Mouse (Mus musculus) forebrain, postnatal 0 days (tissue): ENCODE measurements around the gene Greb1. TPM values are rescaled to one million over a fixed set of nuclear protein-coding genes. Genes with fewer than 3 reads are reported as not detected.
A peak's percentile ranks its signal among the peaks of the same experiment; 100 is the strongest.

Experiments
- ATAC-seq: fragments of 200-750 bp; cut with Nextera tagmentation; 2 replicates; pipeline ENCODE4 v1.8.0; 2017; ENCODE audit warnings: mild to moderate bottlenecking, moderate library complexity
- DNase-seq: peaks from one replicate; pipeline ENCODE4 v3.0.0-alpha.2; 2015
- H3K27ac ChIP-seq: fragments of 300-500 bp; sonication (generic); 2 replicates; pipeline ENCODE4 v1.5.1; 2014; ENCODE audit warnings: low read depth, mild to moderate bottlenecking, antibody characterized with exemption, low read length, moderate library complexity, mixed read lengths
- H3K27me3 ChIP-seq: fragments of 300-500 bp; sonication (generic); 2 replicates; pipeline ENCODE4 v1.6.1; 2014; ENCODE audit warnings: mild to moderate bottlenecking, low read length, mixed read lengths; ENCODE audit not compliant: insufficient read depth
- H3K36me3 ChIP-seq: fragments of 300-500 bp; sonication (generic); 2 replicates; pipeline ENCODE4 v1.6.1; 2014; ENCODE audit warnings: mild to moderate bottlenecking, moderate library complexity; ENCODE audit not compliant: insufficient read depth
- H3K4me1 ChIP-seq: fragments of 300-500 bp; sonication (generic); 2 replicates; pipeline ENCODE4 v1.6.1; 2014; ENCODE audit warnings: antibody characterized with exemption; ENCODE audit not compliant: insufficient read depth
- H3K4me2 ChIP-seq: fragments of 300-500 bp; sonication (generic); 2 replicates; pipeline ENCODE4 v1.6.1; 2014; ENCODE audit warnings: low read depth, mild to moderate bottlenecking, moderate library complexity
- H3K4me3 ChIP-seq: fragments of 300-500 bp; sonication (generic); 2 replicates; pipeline ENCODE4 v1.5.1; 2014; ENCODE audit warnings: low read depth, low read length, mixed read lengths
- H3K9ac ChIP-seq: fragments of 300-500 bp; sonication (generic); 2 replicates; pipeline ENCODE4 v1.6.1; 2014; ENCODE audit warnings: mild to moderate bottlenecking
- H3K9me3 ChIP-seq: fragments of 300-500 bp; sonication (generic); 2 replicates; pipeline ENCODE4 v1.6.1; 2016; ENCODE audit warnings: low read length
- CTCF ChIP-seq: sonication (generic); IDR thresholded peaks from 2 replicates; pipeline ENCODE4 v1.5.1; 2016; ENCODE audit warnings: antibody characterized with exemption, control low read depth, low read depth
- whole genome bisulfite sequencing: fragments of 180-500 bp; shearing (Covaris S2); extraction: QIAGEN DNeasy Blood & Tissue Kit; methylation state at CpG from one replicate; pipeline ENCODE4 v1.1.7; 2014; 5-methylcytosine and 5-hydroxymethylcytosine counted together
- polyA plus RNA-seq: library from polyadenylated mRNA; unstranded; fragments of >200 nt; fragmentation: Nextera tagmentation; extraction: Ambion mirVana; gene quantifications from 2 replicates; pipeline ENCODE4 v1.2.1, GENCODE M21; 2015
- total RNA-seq: library from RNA; depleted of rRNA; stranded (reverse); fragments of >200 nt; gene quantifications from 2 replicates; pipeline ENCODE4 v1.2.3, GENCODE M21; 2014

Greb1 gene
- total and polyA plus RNA-seq, 2 experiments from 2014 or later: 0.25 to 0.48 TPM

DNA sequence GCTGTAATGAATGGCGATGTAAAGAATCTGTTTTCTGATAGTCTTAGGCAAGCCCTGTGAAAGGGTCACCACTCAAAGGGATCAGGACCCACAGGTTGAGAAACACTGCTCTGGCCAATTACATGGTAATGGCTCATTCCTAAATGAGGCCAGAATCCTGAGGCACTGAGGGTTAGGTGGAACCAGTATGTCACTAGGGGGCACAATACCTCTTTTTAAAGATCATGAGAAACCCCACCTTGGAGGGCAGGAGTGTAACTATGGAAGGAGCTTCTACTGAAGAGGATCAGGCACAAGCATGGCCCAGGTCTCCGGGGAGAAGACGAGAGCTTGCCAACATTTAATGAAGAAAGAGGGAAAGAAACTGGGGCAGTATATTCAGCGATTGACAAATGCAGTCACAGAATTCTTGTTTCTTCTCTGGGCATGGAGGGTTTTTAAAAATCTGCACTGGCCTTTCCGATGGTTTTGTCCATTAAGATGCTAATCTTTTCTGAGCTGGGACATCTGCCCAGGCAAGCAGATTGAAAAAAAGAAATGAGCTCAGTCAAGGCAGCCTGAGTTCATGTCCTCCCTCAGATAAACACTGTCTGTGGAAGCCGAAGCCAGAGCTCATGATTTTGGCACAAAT lies 137.6 kb downstream of the Greb1 start:
- Histone ChIP-seq H3K27ac (no peak overlapping the region), H3K4me1 (no peaks in the 10 kb centered on the region), H3K9ac (no peak overlapping the region), H3K4me3 (no peak overlapping the region), H3K27me3 (no peaks in the 10 kb centered on the region), H3K4me2 (no peak overlapping the region), H3K9me3 (no peaks in the 10 kb centered on the region), H3K36me3 (no peaks in the 10 kb centered on the region)
- ATAC-seq (peak; percentile 44), DNase-seq (peak; percentile 24)
- no peak; the same call in 1 of the 2 replicates for TF ChIP-seq CTCF
- WGBS: 39% methylated on average over 6 of the region's 6 CpGs

DNA sequence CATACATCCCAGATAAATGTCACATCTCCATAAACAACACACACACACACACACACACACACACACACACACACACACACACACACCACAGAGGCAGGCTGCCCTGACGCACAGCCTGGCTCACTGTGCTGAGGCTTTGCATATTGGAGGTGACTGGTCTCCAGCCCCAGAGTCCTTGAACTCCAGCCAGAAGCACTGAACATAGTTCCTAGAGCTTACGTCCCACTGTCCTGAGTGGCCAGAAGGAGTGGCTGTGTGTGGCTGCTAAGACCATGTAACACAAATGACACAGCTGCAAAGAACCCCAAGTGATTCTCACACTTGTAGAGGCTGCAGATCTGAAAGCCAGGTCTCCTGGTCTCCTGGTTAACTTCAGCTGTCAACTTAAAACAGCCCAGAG lies 138.8 kb downstream of the Greb1 start:
- TF ChIP-seq CTCF: no peak
- 62% methylated on average over 2 of the region's 2 CpGs for WGBS

GRCm38 (mm10) chr12:16661459-16661858 lies 139.2 kb downstream of the Greb1 start:
- H3K9ac ChIP-seq: no peak overlapping the region
- no peaks in the 10 kb centered on the region for H3K4me1 ChIP-seq
- H3K36me3 ChIP-seq: no peaks in the 10 kb centered on the region
- no peak overlapping the region for H3K4me2 ChIP-seq
- no peak overlapping the region for H3K27ac ChIP-seq
- ATAC-seq: no peak
- no peak overlapping the region for H3K4me3 ChIP-seq
- 84% methylated on average over 10 of the region's 10 CpGs for WGBS
- no peak for TF ChIP-seq CTCF
- no peaks in the 10 kb centered on the region for H3K27me3 ChIP-seq
- no peak for DNase-seq
- no peaks in the 10 kb centered on the region for H3K9me3 ChIP-seq

More for the DNA sequence above, 138.8 kb downstream of the Greb1 start:
- no peak overlapping the region for H3K4me3 ChIP-seq
- H3K27me3 ChIP-seq: no peaks in the 10 kb centered on the region
- H3K4me1 ChIP-seq: no peaks in the 10 kb centered on the region
- no peaks in the 10 kb centered on the region for H3K9me3 ChIP-seq
- H3K4me2 ChIP-seq: no peak overlapping the region
- ATAC-seq (no peak), DNase-seq (no peak)
- no peaks in the 10 kb centered on the region for H3K36me3 ChIP-seq
- H3K27ac ChIP-seq: no peak overlapping the region
- H3K9ac ChIP-seq: no peak overlapping the region

DNA sequence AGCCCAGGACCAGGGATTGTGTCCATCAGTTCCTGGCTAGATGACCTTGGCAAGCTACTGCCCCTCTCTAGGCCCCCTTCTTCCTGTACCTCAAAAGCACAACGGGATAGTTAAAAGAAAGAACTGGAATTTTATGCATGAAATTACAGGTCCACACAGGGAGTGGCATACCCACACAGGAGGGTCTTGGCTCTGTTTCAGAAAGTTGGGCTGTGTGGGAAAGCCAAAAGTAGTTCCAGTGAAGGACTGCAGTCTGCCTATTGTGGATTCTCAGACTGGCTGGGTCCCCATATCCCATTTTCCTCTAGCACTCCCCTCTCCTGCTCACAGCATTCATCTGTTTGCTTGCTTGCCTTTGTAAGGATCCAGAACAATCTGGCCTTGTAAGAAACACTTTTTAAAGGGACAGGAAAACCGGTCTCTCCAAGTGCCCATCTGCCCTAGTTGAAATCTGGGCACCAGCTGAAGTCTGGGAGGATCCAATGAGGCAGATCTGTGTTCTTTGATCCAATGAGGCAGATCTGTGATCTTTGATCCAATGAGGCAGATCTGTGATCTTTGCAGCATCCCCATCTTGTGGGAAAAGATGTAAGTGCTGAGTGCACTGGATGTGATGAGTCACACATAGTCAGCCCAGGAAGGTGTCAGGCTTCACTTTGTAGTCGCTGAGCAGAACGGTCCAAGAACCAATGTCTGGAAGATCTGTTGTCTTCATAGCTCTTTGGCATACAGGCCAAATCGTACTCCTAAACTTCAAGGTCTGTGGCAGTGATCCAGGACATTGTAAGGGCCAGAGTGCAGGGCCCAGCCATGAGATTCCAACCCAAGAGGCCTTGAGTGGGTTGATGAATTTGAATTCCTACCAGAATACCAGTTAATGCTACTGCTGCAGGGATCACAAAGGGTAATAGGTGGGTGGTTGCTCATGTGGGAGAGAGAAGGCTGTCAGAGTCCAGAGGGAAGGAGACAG lies 143.5 kb downstream of the Greb1 start:
- peak; percentile 18; the same call in 1 of the 2 replicates for ATAC-seq
- Histone ChIP-seq H3K9me3 (no peaks in the 10 kb centered on the region), H3K36me3 (no peaks in the 10 kb centered on the region), H3K27ac (no peak overlapping the region), H3K4me2 (no peak overlapping the region), H3K9ac (no peak overlapping the region), H3K4me1 (peaks cover 10% of the 10 kb centered on the region; the same call in 1 of the 2 replicates), H3K4me3 (no peak overlapping the region), H3K27me3 (peaks cover 18% of the 10 kb centered on the region)
- WGBS: 66% methylated on average over 5 of the region's 5 CpGs
- DNase-seq: peak; percentile 8
- no peak for TF ChIP-seq CTCF

DNA sequence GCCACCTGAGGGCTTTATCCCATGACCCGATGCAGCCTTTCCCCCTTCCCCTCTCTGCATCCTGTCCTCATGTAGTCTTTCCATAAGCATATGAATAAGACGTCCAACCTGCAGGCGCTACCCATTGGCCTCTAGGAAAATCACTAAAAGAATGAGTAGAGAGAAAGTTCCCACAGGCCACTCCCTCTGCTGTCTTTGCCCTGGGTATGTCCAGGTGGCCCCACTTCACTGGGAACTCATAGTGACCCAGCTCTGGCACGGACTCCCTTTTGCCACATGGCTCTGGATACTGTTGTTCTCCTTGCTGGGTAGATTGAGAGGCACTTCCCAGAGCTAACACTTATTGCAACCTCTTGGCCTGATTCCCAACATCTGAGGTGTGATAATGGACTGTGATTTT lies 145.1 kb downstream of the Greb1 start:
- no peak for ATAC-seq
- H3K4me1 ChIP-seq: peaks cover 10% of the 10 kb centered on the region; the same call in 1 of the 2 replicates
- no peak overlapping the region for H3K9ac ChIP-seq
- no peak for TF ChIP-seq CTCF
- H3K9me3 ChIP-seq: no peaks in the 10 kb centered on the region
- H3K36me3 ChIP-seq: no peaks in the 10 kb centered on the region
- no peak overlapping the region for H3K27ac ChIP-seq
- no peak overlapping the region for H3K4me3 ChIP-seq
- 71% methylated on average over 4 of the region's 4 CpGs for WGBS
- no peak for DNase-seq
- peaks cover 18% of the 10 kb centered on the region for H3K27me3 ChIP-seq
- H3K4me2 ChIP-seq: no peak overlapping the region

- H3K4me3 ChIP-seq: peak within 1 kb of the TSS; percentile 40
- H3K27me3 ChIP-seq: peaks cover 18% of the 10 kb centered on the region
- peak; percentile 77 for DNase-seq
- H3K9ac ChIP-seq: peak within 1 kb of the TSS; percentile 39
- WGBS: 6% methylated on average over 53 of the region's 58 CpGs
- peak within 1 kb of the TSS; percentile 87 for H3K4me2 ChIP-seq
- peak; percentile 93 for ATAC-seq
- H3K27ac ChIP-seq: no peak within 1 kb of the TSS
- H3K4me1 ChIP-seq: peaks cover 10% of the 10 kb centered on the region; the same call in 1 of the 2 replicates
- no peaks in the 10 kb centered on the region for H3K36me3 ChIP-seq
- TF ChIP-seq CTCF: no peak
- H3K9me3 ChIP-seq: no peaks in the 10 kb centered on the region
Observed at GRCm38 (mm10) chr12:16653332-16654093, 147.2 kb downstream of the Greb1 start, which contains the start of gene Ntsr2. Gene Ntsr2, plus strand, starts transcription at chr12:16653382.
